Mouse (Mus musculus): ENCODE measurements at regions not wholly inside any gene's neighbourhood (a gene's known extent, or its start where the extent isn't known, plus 50 kb on each side); places are given as distances from the start of the nearest gene placed in this dataset.

DNA sequence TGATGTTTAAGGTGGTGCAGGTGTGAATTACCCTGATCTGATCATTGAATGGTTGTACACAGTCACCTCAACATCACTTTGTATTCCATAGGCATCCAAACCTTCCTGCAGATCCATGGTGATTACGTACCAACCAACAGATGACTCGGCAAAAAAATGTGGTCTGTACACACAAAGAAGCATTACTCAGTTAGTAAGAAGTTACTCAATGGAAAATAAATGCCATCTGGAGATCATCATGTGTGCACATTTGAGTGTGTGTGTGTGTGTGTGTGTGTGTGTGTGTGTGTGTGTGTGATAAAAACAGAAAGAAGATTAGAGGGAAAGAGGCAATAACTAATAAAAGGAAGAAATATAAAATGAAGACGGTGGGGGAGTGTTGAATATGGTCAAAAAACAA lies 1512.2 kb upstream of the Gm6569 start:
- DNase-seq = no peak

DNA sequence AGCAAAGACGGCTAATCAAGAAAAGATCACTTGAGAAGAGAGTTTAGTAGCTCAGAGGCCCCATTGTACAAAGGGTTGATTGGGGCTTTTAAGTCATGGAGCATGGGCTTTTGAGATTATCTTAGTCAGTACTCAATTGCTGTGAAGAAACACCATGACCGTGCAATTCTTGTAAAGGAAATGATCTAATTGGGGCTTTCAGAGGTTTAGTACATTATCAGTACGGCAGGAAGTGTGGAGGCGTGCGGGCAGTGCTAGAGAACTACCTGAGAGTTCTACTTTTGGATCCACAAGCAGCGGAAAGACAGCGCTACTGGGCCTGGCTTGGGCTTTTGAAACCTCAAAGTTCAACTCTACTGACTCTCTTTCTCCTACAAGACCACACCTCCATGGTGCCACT lies 1511.2 kb upstream of the Gm6569 start:
- DNase-seq = no peak

DNA sequence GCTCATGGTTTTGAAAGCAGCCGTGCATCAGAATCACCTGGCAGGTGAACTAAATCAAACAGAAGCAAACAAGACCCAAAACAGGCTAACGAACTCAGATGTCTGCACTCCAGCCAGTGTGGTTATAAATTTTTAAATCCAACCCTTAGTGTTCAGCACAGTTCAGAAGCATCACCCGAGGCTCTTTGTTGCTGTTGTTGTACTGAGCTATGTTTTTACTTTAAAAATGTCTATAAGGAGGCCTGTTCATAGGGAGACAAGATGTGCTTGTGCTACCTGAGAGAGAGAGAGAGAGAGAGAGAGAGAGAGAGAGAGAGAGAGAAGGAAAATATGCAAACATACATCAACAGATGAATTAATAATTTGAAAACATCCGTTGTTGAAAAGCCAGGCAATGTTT lies 1503.1 kb upstream of the Gm6569 start:
- no peak for DNase-seq

GRCm38 (mm10) chr15:72334497-72334896 lies 1499.9 kb upstream of the Gm6569 start:
- no peak for DNase-seq

GRCm38 (mm10) chr15:72339629-72340028 lies 1494.7 kb upstream of the Gm6569 start:
- DNase-seq = no peak

- no peak for DNase-seq
Observed at GRCm38 (mm10) chr15:72341991-72342390, 1492.4 kb upstream of the Gm6569 start.

DNA sequence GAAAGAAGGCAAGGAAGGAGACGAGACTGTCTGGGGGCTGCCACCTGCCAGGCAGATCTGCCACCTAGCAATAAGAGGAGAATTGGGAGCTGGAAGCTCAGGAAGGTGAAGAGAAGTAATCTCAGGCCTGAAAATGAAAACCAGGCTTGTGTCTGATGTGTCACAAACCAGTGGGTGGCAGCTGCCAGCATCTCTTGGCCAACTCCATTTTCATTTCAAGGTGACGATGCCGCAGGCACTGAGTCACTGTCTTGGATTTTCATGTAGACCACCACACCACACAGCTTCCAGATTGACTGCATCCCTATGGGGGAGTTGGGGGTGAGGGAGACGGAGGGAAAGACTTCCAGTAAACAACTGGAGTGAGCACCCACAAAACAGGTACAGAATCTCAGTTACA lies 1491.9 kb upstream of the Gm6569 start:
- DNase-seq = no peak

DNA sequence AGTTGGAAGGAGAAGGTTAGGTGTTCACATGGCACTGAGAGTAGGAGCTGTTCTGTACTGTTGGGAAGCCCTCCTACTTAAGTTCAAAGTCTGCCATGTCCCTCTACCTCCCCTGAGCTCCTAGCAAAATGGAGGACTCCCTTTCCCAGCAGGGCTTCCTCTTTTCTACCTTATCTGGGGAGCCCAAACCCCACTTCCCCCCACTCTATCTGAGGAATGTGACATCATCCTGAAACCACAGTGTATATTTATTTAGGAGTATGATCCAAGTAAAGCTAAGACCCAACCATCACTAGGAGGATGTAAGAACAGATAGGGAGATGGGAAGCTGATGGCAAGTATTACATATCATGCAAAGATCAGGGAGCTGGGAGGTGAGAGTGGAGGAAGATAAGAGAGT lies 1490.6 kb upstream of the Gm6569 start:
- no peak for DNase-seq

GRCm38 (mm10) chr15:72353371-72353770 lies 1481.0 kb upstream of the Gm6569 start:
- peak in 1 of 2 experiments; percentile 18 for DNase-seq

GRCm38 (mm10) chr15:72355626-72356025 lies 1478.7 kb upstream of the Gm6569 start:
- no peak for DNase-seq

- no peak for DNase-seq
Observed at GRCm38 (mm10) chr15:72359636-72360035, 1474.7 kb upstream of the Gm6569 start.

DNA sequence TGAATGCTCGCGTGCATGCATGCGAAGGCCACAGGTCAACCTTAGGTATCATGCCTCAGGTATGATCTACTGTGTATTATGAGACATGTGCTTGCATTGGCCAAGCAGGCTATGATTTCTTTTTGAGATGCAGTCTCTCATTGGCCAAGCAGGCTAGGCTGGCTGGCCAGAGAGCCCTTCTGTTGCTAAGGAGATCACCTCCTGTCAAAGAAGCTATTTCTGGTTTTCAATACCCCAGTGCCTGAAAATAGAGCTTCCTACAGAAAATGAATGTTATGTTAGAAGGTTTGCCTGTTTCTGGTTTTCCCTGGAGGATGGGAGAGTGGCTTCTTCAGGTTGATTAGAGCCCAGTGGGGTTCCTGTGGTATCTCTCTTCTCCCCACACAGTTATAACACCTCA lies 1474.3 kb upstream of the Gm6569 start:
- DNase-seq = peak; percentile 73 to 80

- DNase-seq = peak; percentile 99
Observed at GRCm38 (mm10) chr15:72360463-72361030, 1473.8 kb upstream of the Gm6569 start.

DNA sequence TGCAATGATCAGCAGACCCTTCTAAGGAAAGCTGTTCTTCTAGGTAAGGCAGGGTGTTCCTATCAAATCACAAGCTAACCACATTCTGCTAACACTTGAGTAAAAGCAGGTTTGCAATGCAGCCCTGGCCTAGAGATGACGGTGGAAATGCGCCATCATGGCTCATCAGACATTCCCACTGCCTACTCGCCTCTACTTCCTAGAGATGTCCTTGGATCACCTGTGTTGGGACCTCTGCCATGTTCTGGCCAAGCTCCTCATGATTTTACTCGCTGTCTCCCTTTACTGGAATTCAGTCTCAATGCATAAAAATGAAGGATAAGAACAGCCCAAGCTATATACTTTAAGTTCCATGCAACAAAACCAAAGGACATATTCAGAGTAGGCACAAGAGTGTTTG lies 1461.3 kb upstream of the Gm6569 start:
- peak; percentile 15 to 42 for DNase-seq

- no peak for DNase-seq
Observed at GRCm38 (mm10) chr15:72377201-72377600, 1457.2 kb upstream of the Gm6569 start.

- DNase-seq = no peak
Observed at GRCm38 (mm10) chr15:72379291-72379690, 1455.1 kb upstream of the Gm6569 start.

GRCm38 (mm10) chr15:72381164-72381563 lies 1453.2 kb upstream of the Gm6569 start:
- no peak for DNase-seq

DNA sequence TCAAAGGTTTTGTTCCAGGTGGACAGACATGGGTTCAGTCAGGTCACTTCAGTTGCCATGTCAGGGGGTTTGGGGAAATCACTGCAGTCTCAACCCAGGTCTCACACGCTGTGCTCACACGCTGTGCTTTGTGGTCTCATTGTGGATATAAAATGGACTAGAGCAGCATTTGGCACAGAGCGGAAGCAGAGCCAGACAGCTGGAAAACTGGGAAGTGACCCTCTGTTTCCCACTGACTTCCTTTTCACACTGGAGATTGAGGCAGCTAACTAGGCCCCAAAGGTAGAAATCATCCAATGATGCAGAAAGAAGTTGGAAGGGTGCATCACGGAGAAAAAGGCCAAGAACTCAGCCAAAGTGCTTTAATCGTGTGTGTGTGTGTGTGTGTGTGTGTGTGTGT lies 1452.6 kb upstream of the Gm6569 start:
- DNase-seq = no peak

GRCm38 (mm10) chr15:72382521-72382920 lies 1451.8 kb upstream of the Gm6569 start:
- no peak for DNase-seq

DNA sequence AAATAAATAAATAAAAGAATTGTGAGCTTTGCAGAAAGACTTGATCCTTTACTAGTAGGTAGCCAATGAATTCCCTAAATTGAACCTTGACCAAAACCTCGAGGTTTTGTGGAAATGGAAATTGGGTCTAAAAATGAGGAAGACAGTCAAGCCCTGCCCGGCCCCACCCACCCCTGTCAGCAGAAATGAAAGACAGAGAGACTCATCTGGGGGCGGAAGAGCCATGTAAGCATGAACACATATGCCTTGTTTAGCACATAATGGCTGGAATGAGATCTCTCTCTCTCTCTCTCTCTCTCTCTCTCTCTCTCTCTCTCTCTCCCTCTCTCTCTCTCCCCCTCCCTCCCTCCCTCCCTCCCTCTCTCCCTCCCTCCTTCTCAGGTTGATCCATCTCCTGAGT lies 1451.3 kb upstream of the Gm6569 start:
- DNase-seq = no peak

GRCm38 (mm10) chr15:72383470-72383869 lies 1450.9 kb upstream of the Gm6569 start:
- no peak for DNase-seq

- peak; percentile 15 to 55 for DNase-seq
Observed at GRCm38 (mm10) chr15:72393226-72393625, 1441.1 kb upstream of the Gm6569 start.

GRCm38 (mm10) chr15:72411956-72412355 lies 1422.4 kb upstream of the Gm6569 start:
- no peak for DNase-seq

All from cerebellum, postnatal 25 days (tissue).